Mouse (Mus musculus): ENCODE measurements around the gene Gm21981.
A peak's percentile ranks its signal among the peaks of the same experiment; 100 is the strongest.

The Gm21981 gene

GRCm38 (mm10) chr17:47694442-47694502, at the start of gene Gm21981:
TSS of gene Gm21981 (minus strand) at chr17:47694455.
- DNase-seq = no peak

GRCm38 (mm10) chr17:47742991-47743734, 48.9 kb upstream of the Gm21981 start:
- DNase-seq = peak; percentile 12

- no peak for DNase-seq
These were observed 45.9 kb upstream of the Gm21981 start for GRCm38 (mm10) chr17:47740186-47740585.

GRCm38 (mm10) chr17:47738879-47739798, 44.9 kb upstream of the Gm21981 start:
- peak; percentile 18 for DNase-seq

- DNase-seq = peak; percentile 44
These were observed 44.0 kb upstream of the Gm21981 start for GRCm38 (mm10) chr17:47738066-47738878.

GRCm38 (mm10) chr17:47737271-47738065, 43.2 kb upstream of the Gm21981 start:
- peak; percentile 92 for DNase-seq

GRCm38 (mm10) chr17:47736856-47737255, 42.6 kb upstream of the Gm21981 start, which contains the start of gene Tfeb:
TSS of gene Tfeb (plus strand) at chr17:47737030.
- peak; percentile 95 for DNase-seq

GRCm38 (mm10) chr17:47735553-47736100, 41.4 kb upstream of the Gm21981 start:
- DNase-seq = no peak

- no peak for DNase-seq
These were observed 36.6 kb upstream of the Gm21981 start for GRCm38 (mm10) chr17:47730633-47731575.

GRCm38 (mm10) chr17:47726566-47726965, 32.3 kb upstream of the Gm21981 start, which contains the start of gene Pgc:
TSS of gene Pgc (plus strand) at chr17:47726842.
- no peak for DNase-seq

GRCm38 (mm10) chr17:47721183-47721582, 26.9 kb upstream of the Gm21981 start:
- no peak for DNase-seq

- DNase-seq = no peak
These were observed 20.8 kb upstream of the Gm21981 start for GRCm38 (mm10) chr17:47715037-47715436.

GRCm38 (mm10) chr17:47712889-47713571, 18.8 kb upstream of the Gm21981 start:
- no peak for DNase-seq

GRCm38 (mm10) chr17:47711883-47712282, 17.6 kb upstream of the Gm21981 start:
- DNase-seq = no peak

GRCm38 (mm10) chr17:47710036-47710435, 15.8 kb upstream of the Gm21981 start:
- DNase-seq = no peak

GRCm38 (mm10) chr17:47708972-47709371, 14.7 kb upstream of the Gm21981 start:
- no peak for DNase-seq

GRCm38 (mm10) chr17:47707961-47708360, 13.7 kb upstream of the Gm21981 start:
- no peak for DNase-seq

GRCm38 (mm10) chr17:47706196-47706595, 11.9 kb upstream of the Gm21981 start:
- no peak for DNase-seq

- no peak for DNase-seq
These were observed 10.4 kb upstream of the Gm21981 start for GRCm38 (mm10) chr17:47704692-47705091.

GRCm38 (mm10) chr17:47703556-47703955, 9.3 kb upstream of the Gm21981 start:
- DNase-seq = no peak

Data from layer of hippocampus, adult 9-11 months (tissue).